ENCODE assay signal across 23 mouse cellular contexts in the genomic region with DNA sequence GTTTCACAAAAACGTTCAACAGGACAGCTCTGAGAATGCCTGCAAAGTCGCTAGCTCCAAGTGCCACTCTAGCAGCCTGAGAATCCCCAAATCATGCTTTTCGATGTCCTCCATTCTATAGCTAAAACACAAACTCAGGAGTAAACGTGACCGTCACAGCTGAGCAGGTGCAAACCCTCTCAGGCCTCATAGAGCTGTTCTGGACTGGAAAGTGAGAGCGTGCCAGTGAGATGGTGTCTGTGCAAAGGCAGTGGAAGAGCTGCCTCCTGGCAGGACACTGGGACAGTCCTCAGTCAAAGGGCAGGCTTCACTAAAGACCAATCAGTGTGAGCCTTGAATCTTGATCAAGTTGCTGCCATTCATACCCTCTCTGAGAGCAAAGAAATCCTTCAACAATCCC.
DNase-seq lines count a peak whose midpoint lies in the region; ATAC-seq and TF ChIP-seq lines count a peak whose summit lies in the region.
"Had no signal": no experiment of that assay in that cellular context is flagged by ENCODE, and none has a peak within 500 bp of the region (broad histone marks: within the 10 kb centered on the region; RNA-seq: fewer than 3 reads in every experiment).

No protein-coding gene starts in this region.

- H3K9ac ChIP-seq in forebrain, embryonic 12.5 days, result no peak overlapping the region
- H3K9ac ChIP-seq in forebrain, postnatal 0 days, result no peak overlapping the region
- no peak overlapping the region for H3K9ac ChIP-seq in neural tube, embryonic 14.5 days (replicated peaks; ENCODE audit: low read depth, low read length)
- H3K9ac ChIP-seq: embryonic facial prominence, embryonic 13.5 days; forebrain, embryonic 13.5 days; heart, embryonic 15.5 days; hindbrain, embryonic 12.5 days; midbrain, embryonic 12.5 days; stomach, embryonic 15.5 days had no signal

- H3K4me3 ChIP-seq in forebrain, embryonic 12.5 days (replicated peaks), result no peak overlapping the region
- H3K4me3 ChIP-seq in forebrain, postnatal 0 days (ENCODE audit: low read depth, low read length), result no peak overlapping the region
- H3K4me3 ChIP-seq in neural tube, embryonic 14.5 days (ENCODE audit: low read depth, low read length), result no peak overlapping the region
- H3K4me3 ChIP-seq: embryonic facial prominence, embryonic 13.5 days; forebrain, embryonic 13.5 days; gastrocnemius, adult 2 months; heart, embryonic 15.5 days; hindbrain, embryonic 12.5 days; midbrain, embryonic 12.5 days; stomach, embryonic 15.5 days had no signal

- WGBS in forebrain, embryonic 12.5 days, result 67% methylated on average over 6 of the region's 6 CpGs
- WGBS in forebrain, postnatal 0 days, result 61% methylated on average over 6 of the region's 6 CpGs
- WGBS in neural tube, embryonic 14.5 days, result 70% methylated on average over 6 of the region's 6 CpGs

- H3K36me3 ChIP-seq in forebrain, embryonic 12.5 days (replicated peaks), result no peaks in the 10 kb centered on the region
- H3K36me3 ChIP-seq in forebrain, postnatal 0 days (ENCODE audit: insufficient read depth), result no peaks in the 10 kb centered on the region
- H3K36me3 ChIP-seq in neural tube, embryonic 14.5 days (ENCODE audit: control insufficient read depth, insufficient read depth, low read length), result no peaks in the 10 kb centered on the region
- H3K36me3 ChIP-seq: embryonic facial prominence, embryonic 13.5 days; heart, embryonic 15.5 days; hindbrain, embryonic 12.5 days; midbrain, embryonic 12.5 days; stomach, embryonic 15.5 days had no signal

- 0 out of 2 replicates have a peak overlapping the region, but pooled peaks have one; percentile 25 for H3K27ac ChIP-seq in forebrain, embryonic 12.5 days
- no peak overlapping the region for H3K27ac ChIP-seq in forebrain, postnatal 0 days (ENCODE audit: low read depth, low read length)
- no peak overlapping the region for H3K27ac ChIP-seq in neural tube, embryonic 14.5 days (ENCODE audit: low read depth, low read length)
- H3K27ac ChIP-seq: embryonic facial prominence, embryonic 13.5 days; forebrain, embryonic 13.5 days; gastrocnemius, adult 2 months; heart, embryonic 15.5 days; hindbrain, embryonic 12.5 days; midbrain, embryonic 12.5 days; stomach, embryonic 15.5 days had no signal

- no peak for DNase-seq in forebrain, postnatal 0 days
- DNase-seq in kidney, adult 18-20 months, result peak; percentile 42
- DNase-seq in kidney, postnatal 14 days, result no peak
- DNase-seq in neural tube, embryonic 10.5 days (ENCODE audit: extremely low spot score, low spot score), result no peak
- no peak for DNase-seq in gastrocnemius, postnatal 10 days
- DNase-seq: adrenal gland, postnatal 10 days; cerebellum, adult 11-12 months; cerebellum, adult 9-11 months; gastrocnemius, adult 2 months; heart, postnatal 36 days; lung, postnatal 36 days; right cerebral cortex, postnatal 25 days had no signal

- H3K9me3 ChIP-seq in forebrain, embryonic 12.5 days, result no peaks in the 10 kb centered on the region
- no peaks in the 10 kb centered on the region for H3K9me3 ChIP-seq in forebrain, postnatal 0 days (ENCODE audit: low read length)
- H3K9me3 ChIP-seq in neural tube, embryonic 14.5 days (ENCODE audit: control insufficient read depth, low read length), result no peaks in the 10 kb centered on the region
- H3K9me3 ChIP-seq: embryonic facial prominence, embryonic 13.5 days; forebrain, embryonic 13.5 days; heart, embryonic 15.5 days; hindbrain, embryonic 12.5 days; midbrain, embryonic 12.5 days; stomach, embryonic 15.5 days had no signal

- peaks cover 32% of the 10 kb centered on the region for H3K4me1 ChIP-seq in forebrain, embryonic 12.5 days
- no peaks in the 10 kb centered on the region for H3K4me1 ChIP-seq in forebrain, postnatal 0 days (ENCODE audit: insufficient read depth)
- peaks cover 1% of the 10 kb centered on the region; the same call in 1 of the 2 replicates for H3K4me1 ChIP-seq in neural tube, embryonic 14.5 days (ENCODE audit: control insufficient read depth, insufficient read depth, low read length)
- H3K4me1 ChIP-seq: embryonic facial prominence, embryonic 13.5 days; stomach, embryonic 15.5 days had no signal

- no peak for TF ChIP-seq CTCF in forebrain, postnatal 0 days (IDR thresholded peaks at IDR 0.05; ENCODE audit: low read depth)

- H3K4me2 ChIP-seq in forebrain, embryonic 12.5 days, result no peak overlapping the region
- no peak overlapping the region for H3K4me2 ChIP-seq in forebrain, postnatal 0 days (ENCODE audit: low read depth)
- no peak overlapping the region for H3K4me2 ChIP-seq in neural tube, embryonic 14.5 days (ENCODE audit: low read depth, low read length)
- H3K4me2 ChIP-seq: embryonic facial prominence, embryonic 13.5 days; forebrain, embryonic 13.5 days; heart, embryonic 15.5 days; hindbrain, embryonic 12.5 days; liver, embryonic 11.5 days; midbrain, embryonic 12.5 days; stomach, embryonic 15.5 days had no signal

- 0 out of 2 replicates have a peak, but pooled peaks have one; percentile 21 for ATAC-seq in forebrain, embryonic 12.5 days (ENCODE audit: low FRiP score)
- no peak for ATAC-seq in forebrain, postnatal 0 days
- ATAC-seq in neural tube, embryonic 14.5 days (ENCODE audit: low read depth), result peak; percentile 39; the same call in 1 of the 2 replicates
- ATAC-seq: forebrain, embryonic 13.5 days; intestine, postnatal 0 days; Patski had no signal

- H3K27me3 ChIP-seq in forebrain, embryonic 12.5 days, result no peaks in the 10 kb centered on the region
- no peaks in the 10 kb centered on the region for H3K27me3 ChIP-seq in forebrain, postnatal 0 days (ENCODE audit: insufficient read depth, low read length)
- H3K27me3 ChIP-seq in neural tube, embryonic 14.5 days (ENCODE audit: control insufficient read depth, insufficient read depth, low read length), result no peaks in the 10 kb centered on the region
- H3K27me3 ChIP-seq: embryonic facial prominence, embryonic 13.5 days; forebrain, embryonic 13.5 days; heart, embryonic 15.5 days; hindbrain, embryonic 12.5 days; Patski; stomach, embryonic 15.5 days had no signal
